In the genomic region with DNA sequence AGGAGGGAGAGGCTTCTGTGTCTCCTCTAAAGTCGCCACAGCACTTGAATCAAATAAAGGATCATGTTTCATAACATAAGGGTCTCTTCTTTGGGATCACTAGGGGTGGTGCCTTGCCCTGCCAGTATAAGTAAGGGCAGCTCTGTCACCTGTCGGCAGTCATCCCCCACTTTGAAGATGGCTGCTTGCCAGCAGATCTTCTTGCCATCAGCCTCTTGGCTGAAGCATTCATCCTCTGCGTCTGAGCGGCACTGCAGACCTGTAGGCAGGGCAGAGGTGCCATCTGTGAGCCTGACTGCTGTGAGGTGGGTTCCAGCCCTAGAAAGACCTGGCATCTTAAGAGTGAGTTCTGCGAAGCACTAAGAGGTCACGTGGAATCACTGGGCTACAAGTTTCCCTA, we compare ENCODE assay signal across 21 mouse cellular contexts.
"Had no signal": no experiment of that assay in that cellular context is flagged by ENCODE, and none has a peak within 500 bp of the region (broad histone marks: within the 10 kb centered on the region; RNA-seq: fewer than 3 reads in every experiment).

No protein-coding gene starts in this region.

- DNase-seq: kidney, postnatal 10 days; kidney, postnatal 36 days; liver; lung, adult 18-20 months; lung, postnatal 10 days; lung, postnatal 36 days; retina, postnatal 1 day; right cerebral cortex, postnatal 25 days; thymus, adult 18-20 months; thymus, postnatal 36 days had no signal

- H3K4me3 ChIP-seq: limb, embryonic 10.5 days; limb, embryonic 13.5 days; liver, embryonic 12.5 days; liver, embryonic 15.5 days; lung, embryonic 15.5 days; megakaryocyte, embryonic 14.5 days; midbrain, embryonic 10.5 days; midbrain, embryonic 13.5 days; myocyte; neural tube, embryonic 13.5 days had no signal

- ATAC-seq: liver, embryonic 12.5 days; midbrain, embryonic 13.5 days; midbrain, embryonic 16.5 days had no signal

- H3K27ac ChIP-seq: limb, embryonic 10.5 days; limb, embryonic 13.5 days; liver, embryonic 12.5 days; liver, embryonic 15.5 days; lung, embryonic 15.5 days; midbrain, embryonic 10.5 days; midbrain, embryonic 13.5 days; neural tube, embryonic 13.5 days had no signal
